Mouse (Mus musculus) CH12F3 (cell line): Measurements from ENCODE around the gene Atpif1.
"Not testable (repeated sequence)": the region's sequence is repeated elsewhere in the genome, so short reads cannot be mapped to it uniquely, and the experiment has no call there.

Experiments
- in situ Hi-C: fragments of 300-500 bp; cut with MboI; formaldehyde crosslinking; loops from 2 replicates; pipeline ENCODE4 v1.14.3; 2020; ENCODE audit warnings: low sequenced_read_pairs

Gene Atpif1

DNA sequence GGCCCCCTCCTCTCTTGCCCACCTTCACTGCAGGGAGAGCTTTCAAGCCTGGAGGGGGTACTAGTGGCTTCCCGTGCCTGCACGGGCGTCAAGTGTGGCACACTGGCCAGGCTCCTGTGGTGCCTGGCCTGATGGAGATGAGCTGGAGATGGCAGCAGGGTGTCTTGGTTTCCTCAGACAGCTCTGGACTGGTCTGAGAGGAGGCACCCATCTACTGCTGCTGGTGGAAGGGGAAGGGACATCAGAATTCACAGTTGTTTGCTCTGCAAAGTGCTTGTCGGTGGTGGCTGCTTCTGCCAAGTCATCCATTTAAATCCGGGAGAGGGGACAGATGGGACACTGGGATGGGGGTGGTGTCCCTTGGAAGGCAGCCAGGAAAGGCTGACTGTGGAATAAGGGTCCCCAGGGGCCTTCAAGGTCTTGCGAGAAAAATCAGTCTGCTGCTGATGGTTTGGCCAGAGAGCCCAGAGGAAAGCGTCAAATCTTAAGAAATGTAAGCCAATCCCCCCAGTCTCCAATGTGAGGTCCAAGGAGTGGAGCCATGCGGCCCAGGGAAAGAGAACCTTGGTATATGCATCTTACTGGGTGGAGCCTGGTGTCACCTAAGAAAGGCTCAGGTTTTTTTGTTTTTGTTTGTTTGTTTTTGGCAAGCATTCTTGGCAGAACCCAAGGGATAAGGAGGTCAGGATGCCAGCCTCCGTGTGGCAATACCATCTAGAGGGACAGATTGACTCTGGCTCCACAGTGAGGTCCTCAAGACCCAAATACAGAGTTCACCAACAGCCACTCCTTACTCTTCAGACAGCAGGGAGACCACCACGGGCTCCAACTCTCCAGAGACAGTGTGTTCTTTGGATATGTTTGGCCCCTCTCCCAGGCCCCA, 41.0 kb downstream of the Atpif1 start:
- in situ Hi-C loops, result no loop called here

DNA sequence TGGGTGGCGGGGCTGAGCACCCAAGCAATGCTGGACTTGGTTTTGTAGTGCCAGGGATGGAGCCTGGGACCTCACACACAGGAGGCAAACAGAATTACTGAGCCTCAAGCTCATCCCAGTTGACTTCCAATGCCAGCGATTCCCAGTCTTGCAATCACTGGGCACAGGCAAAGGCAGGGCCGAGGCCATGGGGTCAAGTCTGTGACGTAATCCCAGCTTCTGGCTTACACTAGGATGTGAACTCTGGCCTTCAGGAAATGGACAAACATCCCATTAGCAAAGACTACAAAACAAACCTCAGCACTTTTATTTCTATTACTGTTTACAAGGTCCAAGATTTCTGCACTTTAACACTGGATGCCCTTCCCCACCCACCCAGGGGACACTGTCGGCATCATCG, 41.7 kb downstream of the Atpif1 start:
- in situ Hi-C loops, result no loop called here

DNA sequence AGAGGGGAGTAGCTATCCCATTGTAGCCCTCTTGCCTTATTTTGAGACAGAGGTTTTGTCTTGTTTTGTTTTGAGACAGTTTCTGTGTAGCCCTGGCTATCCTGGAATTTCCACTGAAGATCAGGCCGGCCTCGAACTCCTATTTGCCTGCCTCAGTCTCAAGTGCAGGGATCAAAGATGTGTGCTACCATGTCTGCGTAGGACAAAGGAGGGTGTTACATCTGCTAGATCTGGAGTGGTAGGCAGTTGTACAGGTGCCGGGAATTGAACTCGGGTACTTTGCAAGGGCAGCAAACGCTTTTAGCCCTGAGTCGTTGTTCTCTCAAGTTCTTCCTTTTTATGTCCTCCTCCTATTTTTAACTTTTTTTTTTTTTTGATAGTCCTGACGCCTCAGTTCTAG, 42.4 kb downstream of the Atpif1 start:
- in situ Hi-C loops, result no loop called here

- in situ Hi-C loops, result no loop called here
These were observed 43.0 kb downstream of the Atpif1 start for GRCm38 (mm10) chr4:132490273-132491010.

GRCm38 (mm10) chr4:132488976-132489375, 44.5 kb downstream of the Atpif1 start:
- in situ Hi-C loops, result no loop called here

DNA sequence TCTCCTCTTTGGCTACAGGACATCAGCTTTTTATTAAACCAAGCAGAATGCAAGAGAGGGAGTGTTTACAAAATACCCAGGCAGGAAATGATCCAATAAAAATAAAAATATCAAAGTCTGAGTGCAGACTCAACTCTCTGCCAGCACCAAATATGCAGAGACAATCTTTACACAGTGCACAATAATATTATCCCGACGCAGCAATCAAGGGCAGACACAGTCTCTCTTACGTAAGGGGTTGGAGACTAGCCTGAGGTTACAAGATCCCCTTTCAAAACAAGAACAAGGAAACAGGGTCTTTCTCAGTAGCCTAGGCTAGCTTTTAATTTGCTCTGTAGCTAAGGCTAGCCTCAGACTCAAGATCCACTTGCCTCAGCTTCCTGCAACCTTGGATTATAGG, 44.9 kb downstream of the Atpif1 start:
- in situ Hi-C loops, result no loop called here

GRCm38 (mm10) chr4:132484820-132485219, 48.6 kb downstream of the Atpif1 start:
- in situ Hi-C loops, result no loop called here

DNA sequence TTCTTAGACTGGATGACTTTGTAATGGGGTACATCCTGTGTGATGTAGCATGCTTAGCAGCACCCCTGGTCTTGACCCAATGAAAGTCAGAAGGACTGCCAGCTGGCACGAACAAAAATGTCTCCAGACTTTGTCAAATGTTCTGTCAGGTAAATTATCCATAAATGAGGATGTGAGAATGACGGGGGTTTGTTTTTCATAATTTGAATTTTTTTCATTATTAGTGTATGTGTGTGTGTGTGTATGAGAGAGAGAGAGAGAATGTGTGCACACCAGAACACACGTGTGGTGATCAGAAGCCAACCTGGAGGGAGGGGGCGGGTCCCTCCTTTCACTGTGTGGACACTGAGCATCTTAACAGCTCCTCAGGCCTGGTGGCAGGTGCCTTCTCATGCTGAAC, 49.2 kb downstream of the Atpif1 start:
- in situ Hi-C loops, result no loop called here

GRCm38 (mm10) chr4:132482956-132483608, 50.4 kb downstream of the Atpif1 start:
- in situ Hi-C loops, result no loop called here

GRCm38 (mm10) chr4:132482104-132482503, 51.4 kb downstream of the Atpif1 start:
- in situ Hi-C loops, result not testable (repeated sequence)
